Mouse (Mus musculus): Measurements from ENCODE around the gene Syt16. TPM values are rescaled to one million over a fixed set of nuclear protein-coding genes. Genes with fewer than 3 reads are reported as not detected.

The Syt16 gene
- polyA plus RNA-seq, 1 experiment from 2014 or later = 2.1 TPM

- H3K27me3 ChIP-seq (replicated peaks; ENCODE audit: low read depth, poor library complexity, severe bottlenecking) = no peaks in the 10 kb centered on the region
- DNase-seq (ENCODE audit: low spot score) = no peak
- no peak overlapping the region for H3K27ac ChIP-seq (replicated peaks)
- H3K4me3 ChIP-seq = no peak overlapping the region
- no peaks in the 10 kb centered on the region for H3K4me1 ChIP-seq
- 84% methylated on average over 6 of the region's 6 CpGs for WGBS
- no peaks in the 10 kb centered on the region for H3K36me3 ChIP-seq (replicated peaks)
- no peaks in the 10 kb centered on the region for H3K9me3 ChIP-seq
Measured at GRCm38 (mm10) chr12:74202431-74203042, 205.1 kb downstream of the Syt16 start.

DNA sequence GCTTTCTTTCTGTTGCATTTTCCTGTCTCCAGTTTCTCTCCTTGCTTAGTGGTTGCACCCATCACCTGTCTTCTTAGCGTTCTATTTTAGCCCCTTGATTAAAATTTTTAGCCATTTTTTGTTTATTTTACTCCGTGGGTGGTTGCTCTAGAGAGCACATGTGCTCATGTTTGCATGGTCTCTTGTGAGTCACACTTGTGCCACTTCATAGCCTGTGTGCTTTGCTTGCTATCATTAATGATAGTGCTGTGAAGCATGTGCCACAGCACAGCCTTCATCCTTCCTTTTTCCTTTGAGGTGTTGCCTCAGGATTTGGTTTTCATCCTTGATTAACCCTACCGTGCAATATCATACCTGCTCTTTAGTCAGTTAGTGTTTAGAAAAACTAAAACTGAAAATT lies 214.7 kb downstream of the Syt16 start:
- Histone ChIP-seq H3K4me1 (no peaks in the 10 kb centered on the region), H3K27ac (replicated peaks) (no peak overlapping the region), H3K27me3 (replicated peaks; ENCODE audit: low read depth, poor library complexity, severe bottlenecking) (no peaks in the 10 kb centered on the region), H3K9me3 (no peaks in the 10 kb centered on the region), H3K36me3 (replicated peaks) (no peaks in the 10 kb centered on the region), H3K4me3 (no peak overlapping the region)
- 81% methylated on average over 3 of the region's 3 CpGs for WGBS
- no peak for DNase-seq (ENCODE audit: low spot score)

DNA sequence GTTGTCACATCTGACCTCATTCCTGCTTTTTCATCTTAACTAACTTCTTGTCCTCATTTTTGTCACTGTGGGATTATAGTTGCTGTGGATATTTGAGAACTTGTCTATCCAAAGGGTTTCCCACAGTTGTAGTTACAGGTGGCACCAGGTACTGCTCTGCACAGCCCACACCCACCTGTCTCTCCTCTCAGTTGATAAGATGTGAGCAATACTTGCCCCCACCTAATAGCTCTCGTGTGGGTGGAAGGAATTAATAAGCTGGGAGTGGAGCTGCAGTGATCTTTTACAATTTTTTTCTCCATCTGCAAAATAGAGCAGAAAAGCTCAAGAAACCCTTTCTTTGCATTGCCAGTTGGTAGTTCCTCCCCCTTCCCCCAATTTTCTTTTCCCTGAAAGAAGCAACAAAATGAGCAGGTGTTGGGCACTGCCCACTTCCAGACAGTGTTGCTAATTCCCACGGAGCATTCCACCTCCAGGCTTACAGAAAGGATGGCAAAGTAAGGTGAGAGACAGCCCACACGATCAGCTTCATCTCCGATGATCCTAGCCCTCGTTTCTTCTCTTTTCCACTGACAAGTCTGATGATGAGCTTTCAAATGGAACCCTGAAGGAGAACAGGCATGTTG lies 218.8 kb downstream of the Syt16 start:
- Histone ChIP-seq H3K4me1 (no peaks in the 10 kb centered on the region), H3K36me3 (replicated peaks) (no peaks in the 10 kb centered on the region), H3K4me3 (no peak overlapping the region), H3K27me3 (replicated peaks; ENCODE audit: low read depth, poor library complexity, severe bottlenecking) (no peaks in the 10 kb centered on the region), H3K27ac (replicated peaks) (no peak overlapping the region), H3K9me3 (no peaks in the 10 kb centered on the region)
- DNase-seq (ENCODE audit: low spot score) = no peak
- WGBS = 81% methylated on average over 5 of the region's 5 CpGs

GRCm38 (mm10) chr12:74219909-74220308 lies 222.4 kb downstream of the Syt16 start:
- Histone ChIP-seq H3K9me3 (no peaks in the 10 kb centered on the region), H3K4me1 (no peaks in the 10 kb centered on the region), H3K36me3 (replicated peaks) (no peaks in the 10 kb centered on the region), H3K4me3 (no peak overlapping the region), H3K27me3 (replicated peaks; ENCODE audit: low read depth, poor library complexity, severe bottlenecking) (no peaks in the 10 kb centered on the region), H3K27ac (replicated peaks) (no peak overlapping the region)
- 82% methylated on average over 4 of the region's 4 CpGs for WGBS
- no peak for DNase-seq (ENCODE audit: low spot score)

GRCm38 (mm10) chr12:74220651-74221050 lies 223.2 kb downstream of the Syt16 start:
- no peaks in the 10 kb centered on the region for H3K27me3 ChIP-seq (replicated peaks; ENCODE audit: low read depth, poor library complexity, severe bottlenecking)
- no peak overlapping the region for H3K27ac ChIP-seq (replicated peaks)
- H3K4me3 ChIP-seq = no peak overlapping the region
- WGBS = 81% methylated on average over 1 of the region's 1 CpGs
- no peaks in the 10 kb centered on the region for H3K4me1 ChIP-seq
- no peaks in the 10 kb centered on the region for H3K9me3 ChIP-seq
- no peak for DNase-seq (ENCODE audit: low spot score)
- H3K36me3 ChIP-seq (replicated peaks) = no peaks in the 10 kb centered on the region

GRCm38 (mm10) chr12:74230808-74231207 lies 233.3 kb downstream of the Syt16 start:
- no peak overlapping the region for H3K4me3 ChIP-seq
- H3K36me3 ChIP-seq (replicated peaks) = no peaks in the 10 kb centered on the region
- 84% methylated on average over 10 of the region's 10 CpGs for WGBS
- no peak overlapping the region for H3K27ac ChIP-seq (replicated peaks)
- DNase-seq (ENCODE audit: low spot score) = no peak
- H3K27me3 ChIP-seq (replicated peaks; ENCODE audit: low read depth, poor library complexity, severe bottlenecking) = no peaks in the 10 kb centered on the region
- H3K9me3 ChIP-seq = no peaks in the 10 kb centered on the region
- no peaks in the 10 kb centered on the region for H3K4me1 ChIP-seq

DNA sequence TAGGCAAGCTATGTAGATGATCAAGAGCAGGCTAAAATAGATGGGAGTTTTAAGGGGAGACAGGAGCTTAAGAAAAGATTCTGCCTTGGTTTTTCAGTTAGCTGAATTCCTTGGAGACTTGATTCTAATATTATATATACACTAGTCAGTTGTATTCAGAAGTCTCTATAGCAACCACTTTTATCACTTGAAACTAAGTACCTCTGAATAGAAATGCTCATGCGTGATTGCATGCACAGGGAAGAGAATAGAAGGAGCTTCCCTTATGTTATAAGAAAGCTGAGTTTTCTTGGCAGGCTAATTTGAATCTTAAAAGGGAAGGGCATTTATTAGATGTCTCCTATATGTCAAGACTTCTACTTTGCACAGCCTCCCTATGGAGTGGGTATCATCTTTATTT lies 235.4 kb downstream of the Syt16 start:
- Histone ChIP-seq H3K4me3 (no peak overlapping the region), H3K27me3 (replicated peaks; ENCODE audit: low read depth, poor library complexity, severe bottlenecking) (no peaks in the 10 kb centered on the region), H3K9me3 (no peaks in the 10 kb centered on the region), H3K27ac (replicated peaks) (no peak overlapping the region), H3K36me3 (replicated peaks) (no peaks in the 10 kb centered on the region), H3K4me1 (no peaks in the 10 kb centered on the region)
- 90% methylated on average over 1 of the region's 1 CpGs for WGBS
- no peak for DNase-seq (ENCODE audit: low spot score)

GRCm38 (mm10) chr12:74236191-74236590 lies 238.7 kb downstream of the Syt16 start:
- no peaks in the 10 kb centered on the region for H3K4me1 ChIP-seq
- H3K4me3 ChIP-seq = no peak overlapping the region
- H3K9me3 ChIP-seq = no peaks in the 10 kb centered on the region
- no peak overlapping the region for H3K27ac ChIP-seq (replicated peaks)
- WGBS = 85% methylated on average over 8 of the region's 8 CpGs
- no peaks in the 10 kb centered on the region for H3K36me3 ChIP-seq (replicated peaks)
- DNase-seq (ENCODE audit: low spot score) = no peak
- H3K27me3 ChIP-seq (replicated peaks; ENCODE audit: low read depth, poor library complexity, severe bottlenecking) = no peaks in the 10 kb centered on the region

DNA sequence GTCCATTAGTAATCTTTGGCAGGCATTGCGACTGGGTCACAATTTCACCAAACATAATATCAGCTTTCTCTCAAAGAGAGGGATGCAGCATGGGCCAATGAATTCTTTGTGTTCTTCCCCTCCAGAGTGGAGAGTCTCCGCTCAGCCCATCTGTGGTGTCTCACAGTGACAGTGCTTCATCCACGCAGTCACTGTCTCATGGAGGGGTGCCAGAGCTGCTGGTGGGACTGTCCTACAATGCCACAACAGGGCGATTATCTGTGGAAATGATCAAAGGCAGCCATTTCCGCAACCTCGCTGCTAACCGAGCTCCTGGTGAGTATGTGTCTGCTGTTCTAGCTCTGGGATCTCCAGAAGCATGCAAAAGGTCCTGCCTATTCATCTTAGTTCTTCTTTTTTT lies 240.6 kb downstream of the Syt16 start:
- Histone ChIP-seq H3K27ac (replicated peaks) (no peak overlapping the region), H3K4me1 (no peaks in the 10 kb centered on the region), H3K4me3 (no peak overlapping the region), H3K27me3 (replicated peaks; ENCODE audit: low read depth, poor library complexity, severe bottlenecking) (no peaks in the 10 kb centered on the region), H3K36me3 (replicated peaks) (no peaks in the 10 kb centered on the region), H3K9me3 (no peaks in the 10 kb centered on the region)
- DNase-seq (ENCODE audit: low spot score) = no peak
- 79% methylated on average over 7 of the region's 7 CpGs for WGBS

DNA sequence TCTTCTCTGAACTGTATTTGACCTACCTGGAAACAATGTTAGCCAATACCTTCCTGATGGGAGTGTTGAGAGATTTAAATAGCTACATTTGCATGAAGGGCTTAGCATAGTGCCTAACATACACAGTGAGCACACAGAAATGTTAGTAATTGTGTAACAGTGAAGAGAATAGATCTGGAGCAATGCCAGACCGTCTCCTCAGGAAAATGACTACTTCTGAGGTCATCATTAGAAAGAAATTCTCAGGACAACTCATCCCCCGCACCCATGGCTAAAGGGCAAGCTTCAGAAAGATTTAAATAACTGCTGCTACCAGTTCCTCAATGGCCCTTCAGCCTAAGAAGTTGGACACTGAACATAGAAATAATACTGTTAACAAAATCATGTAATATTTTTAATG lies 241.3 kb downstream of the Syt16 start:
- no peak for DNase-seq (ENCODE audit: low spot score)
- Histone ChIP-seq H3K9me3 (no peaks in the 10 kb centered on the region), H3K36me3 (replicated peaks) (no peaks in the 10 kb centered on the region), H3K4me1 (no peaks in the 10 kb centered on the region), H3K4me3 (no peak overlapping the region), H3K27ac (replicated peaks) (no peak overlapping the region), H3K27me3 (replicated peaks; ENCODE audit: low read depth, poor library complexity, severe bottlenecking) (no peaks in the 10 kb centered on the region)
- 83% methylated on average over 2 of the region's 2 CpGs for WGBS

- no peaks in the 10 kb centered on the region for H3K4me1 ChIP-seq
- no peak overlapping the region for H3K27ac ChIP-seq (replicated peaks)
- WGBS = 71% methylated on average over 3 of the region's 3 CpGs
- no peak for DNase-seq (ENCODE audit: low spot score)
- no peaks in the 10 kb centered on the region for H3K27me3 ChIP-seq (replicated peaks; ENCODE audit: low read depth, poor library complexity, severe bottlenecking)
- no peak overlapping the region for H3K4me3 ChIP-seq
- no peaks in the 10 kb centered on the region for H3K9me3 ChIP-seq
- H3K36me3 ChIP-seq (replicated peaks) = no peaks in the 10 kb centered on the region
Measured at GRCm38 (mm10) chr12:74264846-74265245, 267.4 kb downstream of the Syt16 start.

GRCm38 (mm10) chr12:74267049-74267448 lies 269.6 kb downstream of the Syt16 start:
- 90% methylated on average over 4 of the region's 4 CpGs for WGBS
- Histone ChIP-seq H3K4me3 (no peak overlapping the region), H3K27ac (replicated peaks) (no peak overlapping the region), H3K9me3 (no peaks in the 10 kb centered on the region), H3K36me3 (replicated peaks) (no peaks in the 10 kb centered on the region), H3K4me1 (no peaks in the 10 kb centered on the region), H3K27me3 (replicated peaks; ENCODE audit: low read depth, poor library complexity, severe bottlenecking) (no peaks in the 10 kb centered on the region)
- DNase-seq (ENCODE audit: low spot score) = no peak

GRCm38 (mm10) chr12:74268644-74269285 lies 271.3 kb downstream of the Syt16 start:
- H3K27me3 ChIP-seq (replicated peaks; ENCODE audit: low read depth, poor library complexity, severe bottlenecking) = no peaks in the 10 kb centered on the region
- no peaks in the 10 kb centered on the region for H3K9me3 ChIP-seq
- H3K36me3 ChIP-seq (replicated peaks) = no peaks in the 10 kb centered on the region
- 83% methylated on average over 15 of the region's 15 CpGs for WGBS
- H3K27ac ChIP-seq (replicated peaks) = no peak overlapping the region
- no peak for DNase-seq (ENCODE audit: low spot score)
- no peaks in the 10 kb centered on the region for H3K4me1 ChIP-seq
- H3K4me3 ChIP-seq = no peak overlapping the region
